Mouse (Mus musculus): ENCODE measurements around the gene Ube2q2. TPM values are rescaled to one million over a fixed set of nuclear protein-coding genes. Genes with fewer than 3 reads are reported as not detected.
"Not testable (repeated sequence)": the region's sequence is repeated elsewhere in the genome, so short reads cannot be mapped to it uniquely, and the experiment has no call there.

The Ube2q2 gene
- polyA plus RNA-seq (2012; ENCODE audit: insufficient read depth, insufficient read length, low replicate concordance, missing spikeins), result not detected in 2 replicates

- TF ChIP-seq POLR2A (IDR thresholded peaks at IDR 0.05; ENCODE audit: insufficient read depth, low read depth, low read length) (peak; percentile 68), CTCF (IDR thresholded peaks at IDR 0.05; ENCODE audit: insufficient read depth, low read depth, low read length) (no peak)
- WGBS, result 1% methylated on average over 64 of the region's 81 CpGs
- H3K27ac ChIP-seq (ENCODE audit: insufficient read depth, low read depth, low read length), result no peak within 1 kb of the TSS
- peaks cover 5% of the 10 kb centered on the region for H3K4me1 ChIP-seq (ENCODE audit: control insufficient read depth, insufficient read depth, low read length)
- peak within 1 kb of the TSS; percentile 80 for H3K4me3 ChIP-seq (ENCODE audit: insufficient read depth, low read depth, low read length)
These were observed at the start of gene Ube2q2 for GRCm38 (mm10) chr9:55148854-55149498. Ube2q2 (plus strand) TSS chr9:55148854.

GRCm38 (mm10) chr9:55101117-55101516, 47.5 kb upstream of the Ube2q2 start:
- no peak for TF ChIP-seq CTCF (IDR thresholded peaks at IDR 0.05; ENCODE audit: insufficient read depth, low read depth, low read length)
- TF ChIP-seq POLR2A (IDR thresholded peaks at IDR 0.05; ENCODE audit: insufficient read depth, low read depth, low read length), result no peak
- H3K4me3 ChIP-seq (ENCODE audit: insufficient read depth, low read depth, low read length), result no peak overlapping the region
- WGBS, result 54% methylated on average over 3 of the region's 3 CpGs

GRCm38 (mm10) chr9:55102186-55102835, 46.3 kb upstream of the Ube2q2 start:
- Histone ChIP-seq H3K4me3 (ENCODE audit: insufficient read depth, low read depth, low read length) (no peak overlapping the region), H3K27ac (ENCODE audit: insufficient read depth, low read depth, low read length) (no peak overlapping the region), H3K4me1 (ENCODE audit: control insufficient read depth, insufficient read depth, low read length) (no peaks in the 10 kb centered on the region)
- no peak for TF ChIP-seq CTCF (IDR thresholded peaks at IDR 0.05; ENCODE audit: insufficient read depth, low read depth, low read length)
- no peak for TF ChIP-seq POLR2A (IDR thresholded peaks at IDR 0.05; ENCODE audit: insufficient read depth, low read depth, low read length)
- WGBS, result 93% methylated on average over 8 of the region's 8 CpGs

More at GRCm38 (mm10) chr9:55101117-55101516, 47.5 kb upstream of the Ube2q2 start:
- Histone ChIP-seq H3K27ac (ENCODE audit: insufficient read depth, low read depth, low read length) (no peak overlapping the region), H3K4me1 (ENCODE audit: control insufficient read depth, insufficient read depth, low read length) (no peaks in the 10 kb centered on the region)

GRCm38 (mm10) chr9:55102931-55103630, 45.6 kb upstream of the Ube2q2 start:
- no peak for TF ChIP-seq CTCF (IDR thresholded peaks at IDR 0.05; ENCODE audit: insufficient read depth, low read depth, low read length)
- no peak for TF ChIP-seq POLR2A (IDR thresholded peaks at IDR 0.05; ENCODE audit: insufficient read depth, low read depth, low read length)
- WGBS, result 93% methylated on average over 5 of the region's 5 CpGs
- Histone ChIP-seq H3K27ac (ENCODE audit: insufficient read depth, low read depth, low read length) (no peak overlapping the region), H3K4me3 (ENCODE audit: insufficient read depth, low read depth, low read length) (no peak overlapping the region), H3K4me1 (ENCODE audit: control insufficient read depth, insufficient read depth, low read length) (no peaks in the 10 kb centered on the region; the same call in 1 of the 2 replicates)

GRCm38 (mm10) chr9:55110059-55110834, 38.4 kb upstream of the Ube2q2 start:
- 33% methylated on average over 16 of the region's 16 CpGs for WGBS
- TF ChIP-seq CTCF (IDR thresholded peaks at IDR 0.05; ENCODE audit: insufficient read depth, low read depth, low read length) (peak; percentile 84), POLR2A (IDR thresholded peaks at IDR 0.05; ENCODE audit: insufficient read depth, low read depth, low read length) (no peak)
- Histone ChIP-seq H3K4me1 (ENCODE audit: control insufficient read depth, insufficient read depth, low read length) (peaks cover 4% of the 10 kb centered on the region; the same call in 1 of the 2 replicates), H3K27ac (ENCODE audit: insufficient read depth, low read depth, low read length) (no peak overlapping the region), H3K4me3 (ENCODE audit: insufficient read depth, low read depth, low read length) (no peak overlapping the region)

GRCm38 (mm10) chr9:55110835-55111217, 37.8 kb upstream of the Ube2q2 start:
- WGBS, result 15% methylated on average over 2 of the region's 3 CpGs
- H3K4me1 ChIP-seq (ENCODE audit: control insufficient read depth, insufficient read depth, low read length); H3K27ac ChIP-seq (ENCODE audit: insufficient read depth, low read depth, low read length); H3K4me3 ChIP-seq (ENCODE audit: insufficient read depth, low read depth, low read length): not testable (repeated sequence)

- WGBS, result 69% methylated on average over 1 of the region's 1 CpGs
These were observed 33.9 kb upstream of the Ube2q2 start for GRCm38 (mm10) chr9:55114752-55115151.

GRCm38 (mm10) chr9:55117293-55118055, 31.2 kb upstream of the Ube2q2 start:
- TF ChIP-seq CTCF (IDR thresholded peaks at IDR 0.05; ENCODE audit: insufficient read depth, low read depth, low read length) (no peak), POLR2A (IDR thresholded peaks at IDR 0.05; ENCODE audit: insufficient read depth, low read depth, low read length) (no peak)
- Histone ChIP-seq H3K4me3 (ENCODE audit: insufficient read depth, low read depth, low read length) (no peak overlapping the region), H3K4me1 (ENCODE audit: control insufficient read depth, insufficient read depth, low read length) (0 out of 2 replicates have a peak, but pooled peaks cover 4% of the 10 kb centered on the region), H3K27ac (ENCODE audit: insufficient read depth, low read depth, low read length) (no peak overlapping the region)
- 38% methylated on average over 5 of the region's 5 CpGs for whole genome bisulfite sequencing

More at GRCm38 (mm10) chr9:55114752-55115151, 33.9 kb upstream of the Ube2q2 start:
- H3K4me3 ChIP-seq (ENCODE audit: insufficient read depth, low read depth, low read length), result no peak overlapping the region
- no peak overlapping the region for H3K27ac ChIP-seq (ENCODE audit: insufficient read depth, low read depth, low read length)
- TF ChIP-seq CTCF (IDR thresholded peaks at IDR 0.05; ENCODE audit: insufficient read depth, low read depth, low read length), result no peak
- TF ChIP-seq POLR2A (IDR thresholded peaks at IDR 0.05; ENCODE audit: insufficient read depth, low read depth, low read length), result no peak
- 0 out of 2 replicates have a peak, but pooled peaks cover 4% of the 10 kb centered on the region for H3K4me1 ChIP-seq (ENCODE audit: control insufficient read depth, insufficient read depth, low read length)

Measured in olfactory bulb, adult 2 months (tissue).